Mouse (Mus musculus): ENCODE measurements around the gene Slc9a3r1.

DNA sequence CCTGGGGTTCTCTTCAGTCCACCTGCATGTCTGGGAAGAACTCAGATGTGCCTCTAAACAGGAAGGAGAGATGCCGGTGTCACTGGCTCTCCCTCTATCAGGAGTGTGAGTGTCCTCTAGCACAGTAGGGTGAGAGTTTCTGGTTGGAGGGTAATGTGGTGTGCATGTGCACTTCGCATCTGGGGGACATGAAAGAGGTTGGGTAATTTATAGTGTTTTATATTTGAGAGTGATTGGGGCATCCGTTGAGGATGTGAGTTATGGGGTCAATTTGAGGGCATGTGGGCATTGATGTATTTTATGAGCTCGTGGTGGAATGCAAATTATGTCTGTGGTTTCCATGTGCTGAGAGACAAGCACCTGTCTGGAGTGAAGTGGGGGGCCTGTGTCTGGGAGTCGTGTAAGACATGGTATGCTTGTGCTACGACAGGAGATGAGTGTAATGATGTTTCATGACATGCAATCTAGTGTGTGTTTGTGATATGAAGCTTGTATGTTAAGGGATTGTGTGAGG is 12.3 kb upstream of the Slc9a3r1 start:
- TF ChIP-seq CTCF (IDR thresholded peaks at IDR 0.05; ENCODE audit: low read depth) (no peak), EP300 (IDR thresholded peaks at IDR 0.05; ENCODE audit: low read depth) (no peak)

All from liver, embryonic 14.5 days (tissue).